Comparison of ENCODE assay signal across 16 mouse cellular contexts in the genomic region with DNA sequence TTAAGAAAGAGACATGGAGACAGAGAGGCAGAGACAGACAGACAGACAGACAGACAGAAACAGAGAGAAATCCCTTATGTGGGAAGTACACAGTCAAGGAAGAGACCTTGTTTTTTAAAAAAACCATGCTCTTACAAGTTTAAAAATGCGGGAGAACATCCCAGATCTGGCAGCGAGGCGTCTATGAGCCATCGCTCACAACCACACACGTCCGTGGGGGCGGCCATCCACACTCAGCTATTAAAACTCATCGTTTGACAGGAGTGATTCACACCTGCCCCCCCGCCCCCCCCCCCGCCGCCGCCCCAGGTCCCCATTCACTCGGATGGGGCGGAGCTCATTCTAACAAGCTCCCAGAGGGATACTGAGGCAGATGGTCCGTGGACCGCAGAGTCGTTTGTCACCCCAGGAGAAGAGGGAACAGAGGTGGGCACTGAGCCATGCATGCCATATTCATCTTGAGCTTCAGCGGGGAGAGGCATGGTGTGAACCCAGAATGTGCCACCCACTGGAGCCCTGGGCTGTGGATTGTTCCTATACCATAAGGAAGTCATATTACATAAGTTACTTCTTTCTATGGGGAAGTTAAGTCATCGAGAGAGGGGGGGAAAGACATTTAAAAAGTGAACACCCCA.
DNase-seq lines count a peak whose midpoint lies in the region; ATAC-seq lines count a peak whose summit lies in the region.
"Had no signal": no experiment of that assay in that cellular context is flagged by ENCODE, and none has a peak within 500 bp of the region (broad histone marks: within the 10 kb centered on the region; RNA-seq: fewer than 3 reads in every experiment).

No protein-coding gene starts in this region.

- no peaks in the 10 kb centered on the region for H3K9me3 ChIP-seq in hindbrain, embryonic 12.5 days (replicated peaks)
- no peaks in the 10 kb centered on the region for H3K9me3 ChIP-seq in hindbrain, embryonic 14.5 days (ENCODE audit: control insufficient read depth, low read length)
- H3K9me3 ChIP-seq: embryonic facial prominence, embryonic 12.5 days; forebrain, embryonic 12.5 days had no signal

- no peak overlapping the region for H3K4me2 ChIP-seq in hindbrain, embryonic 12.5 days (replicated peaks)
- H3K4me2 ChIP-seq in hindbrain, embryonic 14.5 days (replicated peaks): no peak overlapping the region
- H3K4me2 ChIP-seq: embryonic facial prominence, embryonic 12.5 days; forebrain, embryonic 12.5 days; liver, embryonic 11.5 days had no signal

- no peak for DNase-seq in hindbrain, embryonic 14.5 days (ENCODE audit: low spot score)
- peak; percentile 73 to 85 for DNase-seq in left cerebral cortex, adult 18-20 months (ENCODE audit: low spot score in 2 of 2)
- DNase-seq in right cerebral cortex, postnatal 14 days: peak; percentile 65
- DNase-seq in adrenal gland, postnatal 36 days: no peak
- no peak for DNase-seq in embryo, embryonic 10 days (ENCODE audit: low spot score)
- DNase-seq: cerebellum, adult 2 months; heart, adult 18-20 months; heart, postnatal 10 days; midbrain, embryonic 14.5 days had no signal

- H3K27ac ChIP-seq in hindbrain, embryonic 12.5 days: no peak overlapping the region
- H3K27ac ChIP-seq in hindbrain, embryonic 14.5 days: no peak overlapping the region
- H3K27ac ChIP-seq: embryonic facial prominence, embryonic 12.5 days; forebrain, embryonic 12.5 days had no signal

- H3K4me1 ChIP-seq in hindbrain, embryonic 12.5 days: peaks cover 15% of the 10 kb centered on the region; the same call in 1 of the 2 replicates
- H3K4me1 ChIP-seq in hindbrain, embryonic 14.5 days (replicated peaks; ENCODE audit: control insufficient read depth, insufficient read depth, low read length): 0 out of 2 replicates have a peak, but pooled peaks cover 10% of the 10 kb centered on the region

- ATAC-seq in hindbrain, embryonic 12.5 days (ENCODE audit: low FRiP score): 0 out of 2 replicates have a peak, but pooled peaks have one; percentile 41
- no peak for ATAC-seq in hindbrain, embryonic 14.5 days (ENCODE audit: low FRiP score)
- peak; percentile 61 for ATAC-seq in frontal cortex, adult (ENCODE audit: low TSS enrichment)
- ATAC-seq: lung, postnatal 0 days had no signal

- H3K9ac ChIP-seq in hindbrain, embryonic 12.5 days: no peak overlapping the region
- no peak overlapping the region for H3K9ac ChIP-seq in hindbrain, embryonic 14.5 days
- H3K9ac ChIP-seq: embryonic facial prominence, embryonic 12.5 days; forebrain, embryonic 12.5 days had no signal

- H3K36me3 ChIP-seq in hindbrain, embryonic 12.5 days: no peaks in the 10 kb centered on the region
- H3K36me3 ChIP-seq in hindbrain, embryonic 14.5 days (replicated peaks; ENCODE audit: control insufficient read depth, insufficient read depth): peaks cover 5% of the 10 kb centered on the region; the same call in 1 of the 2 replicates
- H3K36me3 ChIP-seq: embryonic facial prominence, embryonic 12.5 days; forebrain, embryonic 12.5 days; G1E had no signal

- no peak overlapping the region for H3K4me3 ChIP-seq in hindbrain, embryonic 12.5 days
- no peak overlapping the region for H3K4me3 ChIP-seq in hindbrain, embryonic 14.5 days (replicated peaks; ENCODE audit: low read length)
- H3K4me3 ChIP-seq: embryonic facial prominence, embryonic 12.5 days; forebrain, embryonic 12.5 days had no signal

- no peaks in the 10 kb centered on the region for H3K27me3 ChIP-seq in hindbrain, embryonic 12.5 days
- no peaks in the 10 kb centered on the region for H3K27me3 ChIP-seq in hindbrain, embryonic 14.5 days (ENCODE audit: control insufficient read depth, insufficient read depth, low read length)
- H3K27me3 ChIP-seq: embryonic facial prominence, embryonic 12.5 days; forebrain, embryonic 12.5 days had no signal

- WGBS in hindbrain, embryonic 12.5 days: 59% methylated on average over 19 of the region's 19 CpGs
- 56% methylated on average over 19 of the region's 19 CpGs for WGBS in hindbrain, embryonic 14.5 days

Comparison
In these comparisons a context has a peak if more than half of its experiments do, and no peak if none do; other contexts are left out.
1. DNase-seq: peak in left cerebral cortex, adult 18-20 months (2 of 2) and right cerebral cortex, postnatal 14 days (single experiment); none in hindbrain, embryonic 14.5 days (single experiment), adrenal gland, postnatal 36 days (0 of 2) and embryo, embryonic 10 days (single experiment).